Mouse (Mus musculus): ENCODE measurements at regions not wholly inside any gene's neighbourhood (a gene's known extent, or its start where the extent isn't known, plus 50 kb on each side); places are given as distances from the start of the nearest gene placed in this dataset.

DNA sequence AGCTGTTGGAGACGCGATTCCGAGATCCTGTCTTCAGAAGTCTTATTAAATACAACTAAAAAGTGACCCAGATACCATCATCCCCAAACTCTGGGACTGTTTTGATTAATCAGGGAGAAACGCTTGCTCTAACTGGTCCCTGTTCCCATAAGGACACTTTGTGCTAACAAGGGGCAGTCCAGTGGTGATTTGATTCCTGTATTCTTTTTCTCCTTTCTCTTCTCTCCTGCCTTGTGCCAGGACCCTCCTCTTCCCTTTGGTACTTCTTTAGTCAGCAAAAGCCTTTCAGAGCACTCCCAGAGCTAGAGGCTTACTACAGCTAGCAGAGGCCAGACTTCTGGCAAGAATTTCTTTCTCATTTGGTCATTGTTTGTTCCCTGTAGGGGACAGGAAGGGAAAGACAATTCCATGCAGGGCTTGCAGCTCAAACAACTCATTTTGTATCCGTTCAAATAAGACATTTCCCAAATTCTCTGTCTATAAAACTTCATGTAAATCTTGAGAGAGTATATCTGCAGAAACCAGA, 337.3 kb upstream of the Prickle1 start:
- no peaks in the 10 kb centered on the region for H3K36me3 ChIP-seq (ENCODE audit: control insufficient read depth, insufficient read depth, low read length)
- no peaks in the 10 kb centered on the region for H3K27me3 ChIP-seq (ENCODE audit: control insufficient read depth, insufficient read depth, low read length)
- DNase-seq (no peak), ATAC-seq (ENCODE audit: low FRiP score, low TSS enrichment) (no peak)
- H3K4me1 ChIP-seq (ENCODE audit: control insufficient read depth, insufficient read depth, low read length), result 0 out of 2 replicates have a peak, but pooled peaks cover 3% of the 10 kb centered on the region
- no peaks in the 10 kb centered on the region for H3K9me3 ChIP-seq (ENCODE audit: control insufficient read depth, low read length)
- H3K9ac ChIP-seq (replicated peaks; ENCODE audit: low read length), result no peak overlapping the region
- no peak overlapping the region for H3K27ac ChIP-seq (replicated peaks; ENCODE audit: low read depth, low read length)
- H3K4me3 ChIP-seq (replicated peaks; ENCODE audit: low read depth, low read length), result no peak overlapping the region
- WGBS, result 42% methylated on average over 5 of the region's 5 CpGs
- H3K4me2 ChIP-seq (ENCODE audit: low read length), result no peak overlapping the region

GRCm38 (mm10) chr15:93926842-93927241, 331.2 kb upstream of the Prickle1 start:
- Histone ChIP-seq H3K4me2 (ENCODE audit: low read length) (no peak overlapping the region), H3K36me3 (ENCODE audit: control insufficient read depth, insufficient read depth, low read length) (no peaks in the 10 kb centered on the region), H3K27ac (replicated peaks; ENCODE audit: low read depth, low read length) (no peak overlapping the region), H3K9me3 (ENCODE audit: control insufficient read depth, low read length) (no peaks in the 10 kb centered on the region), H3K27me3 (ENCODE audit: control insufficient read depth, insufficient read depth, low read length) (no peaks in the 10 kb centered on the region), H3K4me3 (replicated peaks; ENCODE audit: low read depth, low read length) (no peak overlapping the region), H3K4me1 (ENCODE audit: control insufficient read depth, insufficient read depth, low read length) (no peaks in the 10 kb centered on the region), H3K9ac (replicated peaks; ENCODE audit: low read length) (no peak overlapping the region)
- WGBS, result 30% methylated on average over 6 of the region's 6 CpGs
- ATAC-seq (ENCODE audit: low FRiP score, low TSS enrichment) (no peak), DNase-seq (no peak)

DNA sequence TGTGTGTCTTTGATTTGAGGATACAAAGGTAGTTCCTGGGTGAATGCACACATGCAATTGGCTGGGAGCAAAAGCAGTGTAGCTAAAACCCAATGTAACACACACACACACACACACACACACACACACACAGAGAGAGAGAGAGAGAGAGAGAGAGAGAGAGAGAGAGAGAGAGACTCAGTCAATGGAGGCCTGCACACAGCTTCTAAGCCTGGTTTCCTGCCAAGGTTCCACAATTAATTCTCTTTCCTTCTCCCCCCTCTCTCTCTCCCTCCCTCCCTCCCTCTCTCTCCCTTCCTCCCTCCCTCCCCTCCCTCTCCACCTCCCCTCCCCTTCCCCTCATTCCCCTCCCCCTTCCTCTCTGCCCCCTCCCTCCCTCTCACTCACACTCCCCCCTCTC, 330.6 kb upstream of the Prickle1 start:
- no peak overlapping the region for H3K27ac ChIP-seq (replicated peaks; ENCODE audit: low read depth, low read length)
- no peak overlapping the region for H3K4me2 ChIP-seq (ENCODE audit: low read length)
- ATAC-seq (ENCODE audit: low FRiP score, low TSS enrichment), result no peak
- no peaks in the 10 kb centered on the region for H3K36me3 ChIP-seq (ENCODE audit: control insufficient read depth, insufficient read depth, low read length)
- no peak overlapping the region for H3K9ac ChIP-seq (replicated peaks; ENCODE audit: low read length)
- DNase-seq, result no peak
- H3K9me3 ChIP-seq (ENCODE audit: control insufficient read depth, low read length), result no peaks in the 10 kb centered on the region
- no peaks in the 10 kb centered on the region for H3K27me3 ChIP-seq (ENCODE audit: control insufficient read depth, insufficient read depth, low read length)
- no peaks in the 10 kb centered on the region for H3K4me1 ChIP-seq (ENCODE audit: control insufficient read depth, insufficient read depth, low read length)
- no peak overlapping the region for H3K4me3 ChIP-seq (replicated peaks; ENCODE audit: low read depth, low read length)

DNA sequence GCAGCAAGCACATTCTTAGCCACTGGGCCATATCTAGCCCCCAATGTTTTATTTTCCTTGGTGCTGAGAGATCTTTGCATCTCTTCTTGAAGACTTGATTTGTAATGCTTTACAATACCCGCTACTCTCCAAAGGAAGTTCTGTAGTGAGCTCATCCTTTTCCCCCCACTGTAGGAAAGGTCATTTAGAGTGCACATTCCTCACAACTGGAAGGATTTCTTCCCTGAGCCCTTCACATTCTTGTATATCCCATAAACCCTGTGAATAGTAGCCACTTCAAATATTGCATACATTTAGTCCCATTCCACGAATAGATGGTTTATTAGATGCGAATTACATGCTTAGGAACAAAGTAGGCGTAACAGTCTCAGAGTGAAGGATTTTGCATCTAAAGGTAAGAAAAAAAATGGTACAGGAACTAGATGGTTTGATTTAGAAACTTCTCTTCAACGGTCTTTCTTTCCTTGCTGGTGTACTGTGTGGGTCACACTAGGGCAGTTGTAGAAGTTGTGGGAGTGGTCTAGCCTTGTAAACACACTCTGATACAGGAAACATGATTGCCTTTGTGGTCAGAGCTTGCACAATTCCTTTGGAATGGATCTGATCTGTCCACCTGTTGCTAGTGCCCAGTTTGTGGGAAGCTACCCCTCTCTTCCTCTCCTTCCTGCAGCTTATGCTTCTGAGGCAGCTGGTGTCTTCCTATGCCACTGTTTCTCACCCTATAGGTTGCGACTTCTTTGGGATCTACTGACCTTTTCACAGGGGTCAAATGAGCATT, 326.0 kb upstream of the Prickle1 start:
- Histone ChIP-seq H3K9me3 (ENCODE audit: control insufficient read depth, low read length) (no peaks in the 10 kb centered on the region), H3K36me3 (ENCODE audit: control insufficient read depth, insufficient read depth, low read length) (no peaks in the 10 kb centered on the region), H3K27ac (replicated peaks; ENCODE audit: low read depth, low read length) (no peak overlapping the region), H3K4me2 (ENCODE audit: low read length) (no peak overlapping the region), H3K27me3 (ENCODE audit: control insufficient read depth, insufficient read depth, low read length) (no peaks in the 10 kb centered on the region), H3K4me3 (replicated peaks; ENCODE audit: low read depth, low read length) (no peak overlapping the region), H3K9ac (replicated peaks; ENCODE audit: low read length) (no peak overlapping the region), H3K4me1 (ENCODE audit: control insufficient read depth, insufficient read depth, low read length) (no peaks in the 10 kb centered on the region)
- ATAC-seq (ENCODE audit: low FRiP score, low TSS enrichment) (no peak), DNase-seq (no peak)
- WGBS, result 91% methylated on average over 6 of the region's 6 CpGs

- H3K4me2 ChIP-seq (ENCODE audit: low read length), result no peak overlapping the region
- no peaks in the 10 kb centered on the region for H3K27me3 ChIP-seq (ENCODE audit: control insufficient read depth, insufficient read depth, low read length)
- DNase-seq (no peak), ATAC-seq (ENCODE audit: low FRiP score, low TSS enrichment) (no peak)
- H3K27ac ChIP-seq (replicated peaks; ENCODE audit: low read depth, low read length), result no peak overlapping the region
- no peaks in the 10 kb centered on the region for H3K4me1 ChIP-seq (ENCODE audit: control insufficient read depth, insufficient read depth, low read length)
- WGBS, result 90% methylated on average over 5 of the region's 5 CpGs
- H3K9me3 ChIP-seq (ENCODE audit: control insufficient read depth, low read length), result no peaks in the 10 kb centered on the region
- no peaks in the 10 kb centered on the region for H3K36me3 ChIP-seq (ENCODE audit: control insufficient read depth, insufficient read depth, low read length)
- no peak overlapping the region for H3K4me3 ChIP-seq (replicated peaks; ENCODE audit: low read depth, low read length)
- H3K9ac ChIP-seq (replicated peaks; ENCODE audit: low read length), result no peak overlapping the region
These were observed 325.3 kb upstream of the Prickle1 start for GRCm38 (mm10) chr15:93920996-93921395.

DNA sequence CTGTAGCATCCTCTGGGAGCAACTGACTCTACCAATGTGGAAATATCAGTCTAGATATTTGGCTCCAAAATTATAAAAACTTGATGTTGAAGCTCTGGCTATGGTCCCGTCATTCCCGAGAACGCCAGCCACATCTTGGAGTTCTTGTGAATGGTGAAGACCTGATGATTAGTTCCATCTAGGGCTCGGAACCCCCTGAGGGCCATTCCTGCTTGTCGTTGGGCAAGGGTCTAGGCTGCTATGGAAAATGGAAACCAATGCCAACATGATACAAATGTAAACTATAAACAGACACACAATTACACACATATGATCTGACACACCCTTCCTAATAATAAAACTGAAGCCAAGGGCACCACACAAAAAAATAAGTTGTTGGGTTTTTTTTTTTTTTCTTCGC, 323.9 kb upstream of the Prickle1 start:
- ATAC-seq (ENCODE audit: low FRiP score, low TSS enrichment) (no peak), DNase-seq (no peak)
- WGBS, result 95% methylated on average over 6 of the region's 6 CpGs
- no peaks in the 10 kb centered on the region for H3K36me3 ChIP-seq (ENCODE audit: control insufficient read depth, insufficient read depth, low read length)
- no peaks in the 10 kb centered on the region for H3K27me3 ChIP-seq (ENCODE audit: control insufficient read depth, insufficient read depth, low read length)
- H3K27ac ChIP-seq (replicated peaks; ENCODE audit: low read depth, low read length), result no peak overlapping the region
- no peak overlapping the region for H3K9ac ChIP-seq (replicated peaks; ENCODE audit: low read length)
- H3K9me3 ChIP-seq (ENCODE audit: control insufficient read depth, low read length), result no peaks in the 10 kb centered on the region
- no peaks in the 10 kb centered on the region for H3K4me1 ChIP-seq (ENCODE audit: control insufficient read depth, insufficient read depth, low read length)
- H3K4me2 ChIP-seq (ENCODE audit: low read length), result no peak overlapping the region
- H3K4me3 ChIP-seq (replicated peaks; ENCODE audit: low read depth, low read length), result no peak overlapping the region

DNA sequence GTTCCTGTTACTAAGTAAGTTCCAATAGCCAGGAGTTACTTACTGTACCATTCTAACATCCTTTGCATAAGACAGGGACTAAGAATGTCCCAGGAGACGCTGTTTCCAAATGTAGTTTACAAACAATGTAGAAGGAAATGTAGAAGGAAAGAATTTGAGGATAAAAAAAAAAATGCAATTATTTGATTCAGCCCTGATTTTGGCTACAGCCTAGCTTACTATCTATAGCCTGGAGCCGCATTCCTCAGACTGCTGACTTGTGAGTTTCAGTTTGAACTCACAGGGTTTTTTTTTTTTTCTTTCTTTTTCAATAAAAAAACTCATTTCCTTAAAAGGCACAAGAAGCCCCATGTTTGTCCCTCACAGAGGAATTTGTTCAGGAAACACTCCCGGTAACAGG, 321.2 kb upstream of the Prickle1 start:
- H3K27ac ChIP-seq (replicated peaks; ENCODE audit: low read depth, low read length), result no peak overlapping the region
- no peaks in the 10 kb centered on the region for H3K4me1 ChIP-seq (ENCODE audit: control insufficient read depth, insufficient read depth, low read length)
- no peak for ATAC-seq (ENCODE audit: low FRiP score, low TSS enrichment)
- H3K27me3 ChIP-seq (ENCODE audit: control insufficient read depth, insufficient read depth, low read length), result no peaks in the 10 kb centered on the region
- no peaks in the 10 kb centered on the region for H3K36me3 ChIP-seq (ENCODE audit: control insufficient read depth, insufficient read depth, low read length)
- no peaks in the 10 kb centered on the region for H3K9me3 ChIP-seq (ENCODE audit: control insufficient read depth, low read length)
- H3K9ac ChIP-seq (replicated peaks; ENCODE audit: low read length), result no peak overlapping the region
- DNase-seq, result peak; percentile 9
- 64% methylated on average over 3 of the region's 3 CpGs for WGBS
- H3K4me3 ChIP-seq (replicated peaks; ENCODE audit: low read depth, low read length), result no peak overlapping the region
- no peak overlapping the region for H3K4me2 ChIP-seq (ENCODE audit: low read length)

GRCm38 (mm10) chr15:93913462-93913861, 317.8 kb upstream of the Prickle1 start:
- no peak overlapping the region for H3K4me3 ChIP-seq (replicated peaks; ENCODE audit: low read depth, low read length)
- H3K4me2 ChIP-seq (ENCODE audit: low read length), result no peak overlapping the region
- no peak overlapping the region for H3K9ac ChIP-seq (replicated peaks; ENCODE audit: low read length)
- no peaks in the 10 kb centered on the region for H3K9me3 ChIP-seq (ENCODE audit: control insufficient read depth, low read length)
- H3K4me1 ChIP-seq (ENCODE audit: control insufficient read depth, insufficient read depth, low read length), result no peaks in the 10 kb centered on the region
- no peak overlapping the region for H3K27ac ChIP-seq (replicated peaks; ENCODE audit: low read depth, low read length)
- WGBS, result 74% methylated on average over 5 of the region's 5 CpGs
- H3K27me3 ChIP-seq (ENCODE audit: control insufficient read depth, insufficient read depth, low read length), result no peaks in the 10 kb centered on the region
- DNase-seq, result no peak
- no peak for ATAC-seq (ENCODE audit: low FRiP score, low TSS enrichment)
- no peaks in the 10 kb centered on the region for H3K36me3 ChIP-seq (ENCODE audit: control insufficient read depth, insufficient read depth, low read length)

- H3K27ac ChIP-seq (replicated peaks; ENCODE audit: low read depth, low read length), result no peak overlapping the region
- no peak overlapping the region for H3K9ac ChIP-seq (replicated peaks; ENCODE audit: low read length)
- no peak overlapping the region for H3K4me3 ChIP-seq (replicated peaks; ENCODE audit: low read depth, low read length)
- 57% methylated on average over 7 of the region's 7 CpGs for WGBS
- no peak overlapping the region for H3K4me2 ChIP-seq (ENCODE audit: low read length)
- H3K4me1 ChIP-seq (ENCODE audit: control insufficient read depth, insufficient read depth, low read length), result no peaks in the 10 kb centered on the region
- no peaks in the 10 kb centered on the region for H3K9me3 ChIP-seq (ENCODE audit: control insufficient read depth, low read length)
- ATAC-seq (ENCODE audit: low FRiP score, low TSS enrichment) (no peak), DNase-seq (no peak)
- no peaks in the 10 kb centered on the region for H3K36me3 ChIP-seq (ENCODE audit: control insufficient read depth, insufficient read depth, low read length)
- no peaks in the 10 kb centered on the region for H3K27me3 ChIP-seq (ENCODE audit: control insufficient read depth, insufficient read depth, low read length)
These were observed 317.4 kb upstream of the Prickle1 start for GRCm38 (mm10) chr15:93913041-93913440.
